Mouse (Mus musculus): ENCODE results near the gene Krt83.

Gene Krt83

GRCm38 (mm10) chr15:101491431-101491830 is at the start of gene Krt83:
Gene Krt83 (minus strand): TSS chr15:101491512.
- in situ Hi-C loops (cut with MboI, MseI) = no loop called here

- in situ Hi-C loops (cut with MboI, MseI) = loop anchor here (10.0 kb wide), 1 partner anchor 436 kb away; no protein-coding TSS in a partner anchor
Observed at GRCm38 (mm10) chr15:101538580-101538900, 47.2 kb upstream of the Krt83 start.

- in situ Hi-C loops (cut with MboI, MseI) = loop anchor here (10.0 kb wide), 1 partner anchor 437 kb away; no protein-coding TSS in a partner anchor
Observed at GRCm38 (mm10) chr15:101537864-101538579, 46.7 kb upstream of the Krt83 start.

GRCm38 (mm10) chr15:101536054-101536850 is 44.9 kb upstream of the Krt83 start:
- in situ Hi-C loops (cut with MboI, MseI) = loop anchor here (10.0 kb wide), 1 partner anchor 439 kb away; no protein-coding TSS in a partner anchor

- in situ Hi-C loops (cut with MboI, MseI) = loop anchor here (10.0 kb wide), 1 partner anchor 442 kb away; no protein-coding TSS in a partner anchor
Observed at GRCm38 (mm10) chr15:101532720-101533119, 41.4 kb upstream of the Krt83 start, which contains the start of gene Krt84. Gene Krt84 (minus strand): TSS chr15:101532820.

GRCm38 (mm10) chr15:101522556-101523232 is 31.4 kb upstream of the Krt83 start:
- in situ Hi-C loops (cut with MboI, MseI) = no loop called here

- in situ Hi-C loops (cut with MboI, MseI) = loop anchor here (5.0 kb wide), 1 partner anchor 87 kb away; no protein-coding TSS in a partner anchor
Observed at GRCm38 (mm10) chr15:101519792-101520191, 28.5 kb upstream of the Krt83 start.

- in situ Hi-C loops (cut with MboI, MseI) = loop anchor here (5.0 kb wide), 1 partner anchor 85 kb away; no protein-coding TSS in a partner anchor
Observed at GRCm38 (mm10) chr15:101517161-101517560, 25.8 kb upstream of the Krt83 start, which contains the start of gene Gm49425. Gene Gm49425 (minus strand): TSS chr15:101517261.

- in situ Hi-C loops (cut with MboI, MseI) = no loop called here
Observed at GRCm38 (mm10) chr15:101508247-101508646, 16.9 kb upstream of the Krt83 start.

- in situ Hi-C loops (cut with MboI, MseI) = no loop called here
Observed at GRCm38 (mm10) chr15:101506896-101507758, 15.8 kb upstream of the Krt83 start.

GRCm38 (mm10) chr15:101497181-101497580 is 5.9 kb upstream of the Krt83 start:
- in situ Hi-C loops (cut with MboI, MseI) = no loop called here

GRCm38 (mm10) chr15:101495266-101495665 is 4.0 kb upstream of the Krt83 start:
- in situ Hi-C loops (cut with MboI, MseI) = no loop called here

- in situ Hi-C loops (cut with MboI, MseI) = no loop called here
Observed at GRCm38 (mm10) chr15:101494203-101494602, 2.9 kb upstream of the Krt83 start.

GRCm38 (mm10) chr15:101493713-101494112 is 2.4 kb upstream of the Krt83 start:
- in situ Hi-C loops (cut with MboI, MseI) = no loop called here

- in situ Hi-C loops (cut with MboI, MseI) = no loop called here
Observed at GRCm38 (mm10) chr15:101492718-101493117, 1.4 kb upstream of the Krt83 start.

GRCm38 (mm10) chr15:101485911-101486635 is 5.2 kb downstream of the Krt83 start:
- in situ Hi-C loops (cut with MboI, MseI) = no loop called here

GRCm38 (mm10) chr15:101484939-101485338 is 6.4 kb downstream of the Krt83 start:
- in situ Hi-C loops (cut with MboI, MseI) = no loop called here

- in situ Hi-C loops (cut with MboI, MseI) = no loop called here
Observed at GRCm38 (mm10) chr15:101483646-101484045, 7.7 kb downstream of the Krt83 start.

- in situ Hi-C loops (cut with MboI, MseI) = no loop called here
Observed at GRCm38 (mm10) chr15:101482056-101482455, 9.3 kb downstream of the Krt83 start.

GRCm38 (mm10) chr15:101479666-101480060 is 11.6 kb downstream of the Krt83 start:
- in situ Hi-C loops (cut with MboI, MseI) = no loop called here
